Mouse (Mus musculus): ENCODE measurements around the gene Sdad1. TPM values are rescaled to one million over a fixed set of nuclear protein-coding genes. Genes with fewer than 3 reads are reported as not detected.

Sdad1 gene
- polyA plus RNA-seq, 1 experiment = 5.2 TPM

GRCm38 (mm10) chr5:92252797-92253343 lies 57.4 kb downstream of the Sdad1 start:
- no peak for DNase-seq (ENCODE audit: low read depth, low spot score)
- WGBS = 36% methylated on average over 18 of the region's 18 CpGs

DNA sequence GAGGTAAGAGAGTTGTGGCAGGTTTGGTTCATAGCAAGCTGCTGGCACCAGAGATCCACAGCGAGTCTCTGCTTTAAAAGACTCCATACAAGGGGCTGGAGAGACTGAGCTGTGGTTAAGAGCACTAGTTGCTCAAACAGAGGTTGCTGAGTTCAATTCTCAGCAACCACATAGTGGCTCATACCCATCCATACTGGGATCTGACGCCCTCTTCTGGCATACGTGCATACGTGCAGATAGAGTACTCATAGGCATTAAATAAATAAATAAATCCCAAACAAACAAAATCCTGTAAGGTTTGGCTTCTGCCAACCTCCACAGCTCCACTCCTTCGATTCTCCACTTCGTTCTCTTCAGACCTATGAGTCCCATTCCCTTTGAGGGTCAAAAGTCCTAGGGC lies 58.2 kb downstream of the Sdad1 start:
- 89% methylated on average over 6 of the region's 6 CpGs for WGBS

GRCm38 (mm10) chr5:92248614-92249013 lies 61.7 kb downstream of the Sdad1 start:
- WGBS = 69% methylated on average over 11 of the region's 11 CpGs
- no peak for DNase-seq (ENCODE audit: low read depth, low spot score)

More for the DNA sequence above, 58.2 kb downstream of the Sdad1 start:
- no peak for DNase-seq (ENCODE audit: low read depth, low spot score)

DNA sequence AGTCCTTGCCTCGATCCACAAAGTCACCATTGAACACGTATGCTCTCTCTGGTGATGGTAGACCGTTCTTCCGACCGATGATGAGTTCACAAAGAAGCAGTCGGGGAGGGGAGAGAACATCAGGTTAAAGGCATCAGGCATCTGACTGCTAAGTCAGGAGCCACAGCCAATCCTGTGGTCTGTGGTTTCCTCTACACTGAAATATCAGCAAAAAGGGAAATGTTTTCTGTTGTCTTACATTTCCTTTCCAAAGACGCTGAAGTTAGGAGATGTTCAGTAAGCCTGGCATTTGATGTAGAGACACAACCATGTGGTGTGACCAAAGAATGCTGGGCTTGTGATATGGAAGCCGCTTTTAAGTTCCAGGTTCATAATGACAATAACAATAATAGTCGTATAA lies 64.8 kb downstream of the Sdad1 start:
- no peak for DNase-seq (ENCODE audit: low read depth, low spot score)
- 85% methylated on average over 9 of the region's 9 CpGs for WGBS

GRCm38 (mm10) chr5:92244900-92245299 lies 65.4 kb downstream of the Sdad1 start:
- DNase-seq (ENCODE audit: low read depth, low spot score) = no peak
- 95% methylated on average over 2 of the region's 2 CpGs for WGBS

- no peak for DNase-seq (ENCODE audit: low read depth, low spot score)
- 95% methylated on average over 12 of the region's 12 CpGs for WGBS
Measured at GRCm38 (mm10) chr5:92240769-92241168, 69.5 kb downstream of the Sdad1 start.

DNA sequence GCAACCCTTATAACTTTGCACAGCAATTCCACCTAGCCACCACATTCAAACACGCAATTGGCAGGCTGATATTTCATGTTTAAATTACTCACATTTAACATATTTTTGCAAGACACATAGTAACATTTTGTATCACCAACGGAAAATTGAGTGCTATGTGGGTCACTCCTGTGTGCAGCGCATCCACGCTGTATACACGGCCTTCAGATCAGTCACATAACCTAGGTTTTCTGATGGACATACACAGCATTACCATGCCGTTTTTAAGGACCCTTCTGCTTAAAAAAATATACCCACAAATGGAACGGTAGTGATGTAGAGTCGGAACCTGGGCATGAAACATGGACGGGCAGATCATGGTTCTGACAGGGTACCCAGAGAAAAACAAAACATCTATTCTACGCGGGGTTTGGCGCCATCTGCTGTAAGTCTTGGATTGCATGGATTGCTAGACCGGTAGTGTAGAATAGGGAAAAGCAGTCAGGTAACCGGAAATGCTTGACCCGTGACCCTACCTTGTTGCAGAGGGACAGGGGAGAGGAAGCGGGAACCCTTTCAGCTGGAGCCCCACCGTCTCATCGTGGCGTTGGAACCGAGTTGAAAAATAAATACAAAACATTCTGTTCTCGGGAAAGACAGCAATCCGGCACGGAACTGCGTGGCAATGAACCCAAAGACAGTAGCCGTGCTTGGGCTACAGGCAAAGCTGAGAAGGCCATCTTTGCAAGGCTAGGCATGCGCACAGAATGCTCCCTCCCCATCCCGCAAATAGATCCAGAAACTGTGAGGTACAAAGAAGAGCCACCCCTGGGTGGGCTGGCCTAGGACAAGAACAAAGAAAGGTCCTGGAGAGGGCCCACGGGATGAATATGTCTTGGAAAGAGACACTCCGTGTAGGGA lies 70.7 kb downstream of the Sdad1 start:
- DNase-seq (ENCODE audit: low read depth, low spot score) = peak; percentile 47
- 41% methylated on average over 29 of the region's 29 CpGs for WGBS

GRCm38 (mm10) chr5:92234939-92235557 lies 75.2 kb downstream of the Sdad1 start:
- DNase-seq (ENCODE audit: low read depth, low spot score) = no peak
- WGBS = 18% methylated on average over 5 of the region's 5 CpGs

Other genes starting within 250 kb of the Sdad1 start
- 17.6 and 21.9 TPM in 2 replicates for gene G3bp2, start 226.8 kb downstream of the Sdad1 start, polyA plus RNA-seq (2012; rRNA removed)
- 23.8 and 41.7 TPM in 2 replicates for gene Uso1, start 172.5 kb downstream of the Sdad1 start, polyA plus RNA-seq (2012; rRNA removed)
- 0.45 and 2.4 TPM in 2 replicates for gene U90926, start 95.1 kb downstream of the Sdad1 start, polyA plus RNA-seq (2012; rRNA removed)
- gene Ppef2, start 54.2 kb downstream of the Sdad1 start, polyA plus RNA-seq (2012; rRNA removed) = 0.88 and 2.7 TPM in 2 replicates
- 30.2 and 53.1 TPM in 2 replicates for gene Naaa, start 32.3 kb downstream of the Sdad1 start, polyA plus RNA-seq (2012; rRNA removed)
- 27.1 and 43.7 TPM in 2 replicates for gene Cxcl9, start 17.6 kb upstream of the Sdad1 start, polyA plus RNA-seq (2012; rRNA removed)
- gene Art3, start 21.3 kb upstream of the Sdad1 start, polyA plus RNA-seq (2012; rRNA removed) = 9.2 and 9.3 TPM in 2 replicates
- 20.5 and 20.6 TPM in 2 replicates for gene Cxcl10, start 38.4 kb upstream of the Sdad1 start, polyA plus RNA-seq (2012; rRNA removed)
- 11.9 and 16.6 TPM in 2 replicates for gene Nup54, start 124.7 kb upstream of the Sdad1 start, polyA plus RNA-seq (2012; rRNA removed)
- 13.3 and 17.9 TPM in 2 replicates for gene Scarb2, start 196.4 kb upstream of the Sdad1 start, polyA plus RNA-seq (2012; rRNA removed)
- not detected in 2 replicates for gene Fam47e, start 244.6 kb upstream of the Sdad1 start, polyA plus RNA-seq (2012; rRNA removed)